Mouse (Mus musculus) brain, embryonic 14.5 days (tissue): ENCODE data around the gene Ms4a4a.

Source experiments
- CTCF ChIP-seq: fragments of 200-500 bp; IDR thresholded peaks from 2 replicates; pipeline ENCODE4 v1.5.1; 2012; ENCODE audit warnings: inconsistent platforms, mild to moderate bottlenecking, moderate library complexity, borderline replicate concordance; ENCODE audit not compliant: insufficient read depth, insufficient read length; ENCODE audit errors: extremely low read depth
- POLR2A ChIP-seq: fragments of 200-500 bp; IDR thresholded peaks from 2 replicates; pipeline ENCODE4 v1.6.1; 2012; ENCODE audit warnings: mild to moderate bottlenecking, inconsistent platforms, borderline replicate concordance; ENCODE audit not compliant: poor library complexity, insufficient read depth, insufficient read length, severe bottlenecking; ENCODE audit errors: extremely low read depth

DNA sequence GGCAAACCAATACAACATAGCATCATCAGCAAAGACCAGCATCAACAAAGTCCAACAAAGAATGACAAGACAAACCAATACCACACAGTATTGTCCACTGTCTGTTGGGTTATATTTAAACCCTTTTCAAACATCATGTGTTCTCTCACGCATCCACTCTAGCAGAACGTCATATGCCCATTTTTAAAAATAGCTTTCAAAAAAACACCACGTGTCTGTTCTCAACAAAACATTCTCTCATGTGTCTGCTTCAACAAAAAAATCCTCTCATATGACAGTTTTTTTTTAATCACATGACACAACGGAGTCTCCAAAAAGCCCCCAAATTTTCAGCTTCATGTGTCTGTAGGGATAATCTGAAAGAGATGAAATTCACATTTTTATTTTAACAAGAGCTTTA, 12.4 kb downstream of the Ms4a4a start:
- TF ChIP-seq POLR2A = no peak
- TF ChIP-seq CTCF = no peak
